Mouse (Mus musculus) neural tube, embryonic 14.5 days (tissue): ENCODE data around the gene BC017158. TPM values are rescaled to one million over a fixed set of nuclear protein-coding genes. Genes with fewer than 3 reads are reported as not detected.

ENCODE experiments used
- ATAC-seq: fragments of 200-750 bp; cut with Nextera tagmentation; 2 replicates; pipeline ENCODE4 v1.8.0; 2017; ENCODE audit warnings: low read depth, mild to moderate bottlenecking, moderate TSS enrichment, moderate library complexity
- H3K27ac ChIP-seq: fragments of 300-500 bp; sonication (generic); 2 replicates; pipeline ENCODE4 v1.5.1; 2014; ENCODE audit warnings: low read depth, mild to moderate bottlenecking, control low read depth, low read length, moderate library complexity, mixed read lengths
- H3K27me3 ChIP-seq: fragments of 300-500 bp; sonication (generic); 2 replicates; pipeline ENCODE4 v1.6.1; 2014; ENCODE audit warnings: low read length; ENCODE audit not compliant: control insufficient read depth, insufficient read depth
- H3K36me3 ChIP-seq: fragments of 300-500 bp; sonication (generic); 2 replicates; pipeline ENCODE4 v1.6.1; 2014; ENCODE audit warnings: low read length, mixed read lengths; ENCODE audit not compliant: control insufficient read depth, insufficient read depth
- H3K4me1 ChIP-seq: fragments of 300-500 bp; sonication (generic); 2 replicates; pipeline ENCODE4 v1.6.1; 2014; ENCODE audit warnings: low read length; ENCODE audit not compliant: control insufficient read depth, insufficient read depth
- H3K4me2 ChIP-seq: fragments of 300-500 bp; sonication (generic); 2 replicates; pipeline ENCODE4 v1.6.1; 2014; ENCODE audit warnings: mild to moderate bottlenecking, low read depth, low read length, control low read depth
- H3K4me3 ChIP-seq: fragments of 300-500 bp; sonication (generic); 2 replicates; pipeline ENCODE4 v1.5.1; 2014; ENCODE audit warnings: low read depth, low read length, control low read depth, mixed read lengths
- H3K9ac ChIP-seq: fragments of 300-500 bp; sonication (generic); replicated peaks from 2 replicates; pipeline ENCODE4 v1.6.1; 2014; ENCODE audit warnings: low read depth, mild to moderate bottlenecking, control low read depth, low read length, mixed read lengths
- H3K9me3 ChIP-seq: fragments of 300-500 bp; sonication (generic); 2 replicates; pipeline ENCODE4 v1.6.1; 2016; ENCODE audit warnings: low read length; ENCODE audit not compliant: control insufficient read depth
- WGBS: fragments of 180-500 bp; shearing (Covaris S2); extraction: QIAGEN DNeasy Blood & Tissue Kit; methylation state at CpG from one replicate; pipeline ENCODE4 v1.1.7; 2014; 5-methylcytosine and 5-hydroxymethylcytosine counted together
- polyA plus RNA-seq: library from polyadenylated mRNA; unstranded; fragments of >200 nt; fragmentation: Nextera tagmentation; extraction: Ambion mirVana; gene quantifications from 2 replicates; pipeline ENCODE4 v1.2.1, GENCODE M21; 2014

The BC017158 gene
- polyA plus RNA-seq, 1 experiment from 2014 or later: 27.9 TPM

GRCm38 (mm10) chr7:128246496-128247391, 51.2 kb downstream of the BC017158 start, which contains the start of gene Tgfb1i1:
Tgfb1i1 (plus strand) TSS chr7:128246812.
- peak within 1 kb of the TSS; percentile 50 for H3K9ac ChIP-seq
- H3K27me3 ChIP-seq: no peaks in the 10 kb centered on the region
- peak within 1 kb of the TSS; percentile 72 for H3K27ac ChIP-seq
- H3K4me1 ChIP-seq: peaks cover 3% of the 10 kb centered on the region; the same call in 1 of the 2 replicates
- H3K4me2 ChIP-seq: peak within 1 kb of the TSS; percentile 47
- peak within 1 kb of the TSS; percentile 34 for H3K4me3 ChIP-seq
- peak; percentile 52 for ATAC-seq
- no peaks in the 10 kb centered on the region for H3K9me3 ChIP-seq
- 1% methylated on average over 29 of the region's 30 CpGs for WGBS
- peaks cover 9% of the 10 kb centered on the region; the same call in 1 of the 2 replicates for H3K36me3 ChIP-seq

GRCm38 (mm10) chr7:128245547-128245946, 52.4 kb downstream of the BC017158 start:
- Histone ChIP-seq H3K36me3 (peaks cover 9% of the 10 kb centered on the region; the same call in 1 of the 2 replicates), H3K27ac (no peak overlapping the region), H3K4me1 (peaks cover 3% of the 10 kb centered on the region; the same call in 1 of the 2 replicates), H3K4me2 (no peak overlapping the region), H3K27me3 (no peaks in the 10 kb centered on the region), H3K9ac (no peak overlapping the region), H3K9me3 (no peaks in the 10 kb centered on the region), H3K4me3 (no peak overlapping the region)
- no peak for ATAC-seq
- 82% methylated on average over 4 of the region's 4 CpGs for WGBS

- Histone ChIP-seq H3K4me1 (peaks cover 3% of the 10 kb centered on the region; the same call in 1 of the 2 replicates), H3K4me3 (no peak overlapping the region), H3K9me3 (no peaks in the 10 kb centered on the region), H3K9ac (no peak overlapping the region), H3K36me3 (peaks cover 13% of the 10 kb centered on the region; the same call in 1 of the 2 replicates), H3K4me2 (no peak overlapping the region), H3K27ac (no peak overlapping the region), H3K27me3 (no peaks in the 10 kb centered on the region)
- ATAC-seq: no peak
- WGBS: 89% methylated on average over 18 of the region's 18 CpGs
These were observed 53.5 kb downstream of the BC017158 start for GRCm38 (mm10) chr7:128244410-128245025.

GRCm38 (mm10) chr7:128243921-128244320, 54.0 kb downstream of the BC017158 start:
- no peaks in the 10 kb centered on the region for H3K27me3 ChIP-seq
- no peak overlapping the region for H3K4me3 ChIP-seq
- no peak overlapping the region for H3K9ac ChIP-seq
- no peak overlapping the region for H3K4me2 ChIP-seq
- H3K27ac ChIP-seq: no peak overlapping the region
- 64% methylated on average over 10 of the region's 10 CpGs for whole genome bisulfite sequencing
- H3K9me3 ChIP-seq: no peaks in the 10 kb centered on the region
- H3K36me3 ChIP-seq: peaks cover 13% of the 10 kb centered on the region; the same call in 1 of the 2 replicates
- peaks cover 4% of the 10 kb centered on the region; the same call in 1 of the 2 replicates for H3K4me1 ChIP-seq
- no peak for ATAC-seq

GRCm38 (mm10) chr7:128242331-128242730, 55.6 kb downstream of the BC017158 start:
- Histone ChIP-seq H3K4me2 (no peak overlapping the region), H3K4me1 (peaks cover 7% of the 10 kb centered on the region; the same call in 1 of the 2 replicates), H3K27ac (no peak overlapping the region), H3K4me3 (no peak overlapping the region), H3K36me3 (peaks cover 13% of the 10 kb centered on the region; the same call in 1 of the 2 replicates), H3K27me3 (no peaks in the 10 kb centered on the region), H3K9ac (no peak overlapping the region), H3K9me3 (no peaks in the 10 kb centered on the region)
- WGBS: 97% methylated on average over 16 of the region's 16 CpGs
- ATAC-seq: no peak

GRCm38 (mm10) chr7:128240131-128240784, 57.7 kb downstream of the BC017158 start:
- H3K27me3 ChIP-seq: no peaks in the 10 kb centered on the region

GRCm38 (mm10) chr7:128238991-128239390, 59.0 kb downstream of the BC017158 start:
- no peak for ATAC-seq
- no peak overlapping the region for H3K27ac ChIP-seq
- WGBS: 26% methylated on average over 4 of the region's 4 CpGs
- H3K27me3 ChIP-seq: no peaks in the 10 kb centered on the region
- H3K4me2 ChIP-seq: peak overlapping the region; percentile 61
- no peaks in the 10 kb centered on the region for H3K9me3 ChIP-seq
- H3K4me3 ChIP-seq: peak overlapping the region; percentile 63
- no peak overlapping the region for H3K9ac ChIP-seq
- peaks cover 13% of the 10 kb centered on the region; the same call in 1 of the 2 replicates for H3K36me3 ChIP-seq
- peaks cover 9% of the 10 kb centered on the region; the same call in 1 of the 2 replicates for H3K4me1 ChIP-seq

More at GRCm38 (mm10) chr7:128240131-128240784, 57.7 kb downstream of the BC017158 start:
- H3K4me3 ChIP-seq: no peak overlapping the region
- H3K9me3 ChIP-seq: no peaks in the 10 kb centered on the region
- H3K4me2 ChIP-seq: no peak overlapping the region
- no peak overlapping the region for H3K9ac ChIP-seq
- ATAC-seq: no peak
- no peak overlapping the region for H3K27ac ChIP-seq
- H3K36me3 ChIP-seq: peaks cover 13% of the 10 kb centered on the region; the same call in 1 of the 2 replicates
- peaks cover 9% of the 10 kb centered on the region; the same call in 1 of the 2 replicates for H3K4me1 ChIP-seq
- WGBS: 96% methylated on average over 27 of the region's 27 CpGs

GRCm38 (mm10) chr7:128237927-128238778, 59.8 kb downstream of the BC017158 start, which contains the start of gene 9130023H24Rik:
9130023H24Rik (minus strand) TSS chr7:128238031.
- Histone ChIP-seq H3K4me2 (peak within 1 kb of the TSS; percentile 87), H3K4me1 (peaks cover 9% of the 10 kb centered on the region; the same call in 1 of the 2 replicates), H3K36me3 (peaks cover 13% of the 10 kb centered on the region; the same call in 1 of the 2 replicates), H3K9ac (peak within 1 kb of the TSS; percentile 55), H3K27me3 (no peaks in the 10 kb centered on the region), H3K27ac (peak within 1 kb of the TSS; percentile 95), H3K4me3 (peak within 1 kb of the TSS; percentile 63), H3K9me3 (no peaks in the 10 kb centered on the region)
- ATAC-seq: peak; percentile 92
- WGBS: under 1% methylated on average over 62 of the region's 72 CpGs
